Mouse (Mus musculus) kidney, embryonic 15.5 days (tissue): ENCODE measurements around the gene Cadm2. TPM values are rescaled to one million over a fixed set of nuclear protein-coding genes. Genes with fewer than 3 reads are reported as not detected.

Source experiments
- ATAC-seq: fragments of 200-750 bp; cut with Nextera tagmentation; replicated peaks from 2 replicates; pipeline ENCODE4 v1.8.0; 2017; ENCODE audit warnings: moderate TSS enrichment; ENCODE audit not compliant: low FRiP score
- H3K27ac ChIP-seq: fragments of 300-500 bp; sonication (generic); 2 replicates; pipeline ENCODE4 v1.5.1; 2015; ENCODE audit warnings: mild to moderate bottlenecking, inconsistent platforms
- H3K27me3 ChIP-seq: fragments of 300-500 bp; sonication (generic); 2 replicates; pipeline ENCODE4 v1.6.1; 2015; ENCODE audit warnings: inconsistent platforms
- H3K36me3 ChIP-seq: fragments of 300-500 bp; sonication (generic); 2 replicates; pipeline ENCODE4 v1.6.1; 2015; ENCODE audit warnings: inconsistent platforms
- H3K4me1 ChIP-seq: fragments of 300-500 bp; sonication (generic); 2 replicates; pipeline ENCODE4 v1.6.1; 2015; ENCODE audit warnings: inconsistent platforms
- H3K4me2 ChIP-seq: fragments of 300-500 bp; sonication (generic); 2 replicates; pipeline ENCODE4 v1.6.1; 2015; ENCODE audit warnings: moderate library complexity, mild to moderate bottlenecking, inconsistent platforms
- H3K4me3 ChIP-seq: fragments of 300-500 bp; sonication (generic); replicated peaks from 2 replicates; pipeline ENCODE4 v1.5.1; 2015; ENCODE audit warnings: mild to moderate bottlenecking, inconsistent platforms
- H3K9ac ChIP-seq: fragments of 300-500 bp; sonication (generic); 2 replicates; pipeline ENCODE4 v1.6.1; 2015; ENCODE audit warnings: mild to moderate bottlenecking, inconsistent platforms
- H3K9me3 ChIP-seq: fragments of 300-500 bp; sonication (generic); replicated peaks from 2 replicates; pipeline ENCODE4 v1.6.1; 2016; ENCODE audit warnings: inconsistent platforms
- WGBS: fragments of 180-500 bp; shearing (Covaris S2); methylation state at CpG from one replicate; pipeline ENCODE4 v1.1.7; 2015; ENCODE audit warnings: mixed read lengths; 5-methylcytosine and 5-hydroxymethylcytosine counted together
- polyA plus RNA-seq: library from polyadenylated mRNA; unstranded; fragments of >200 nt; fragmentation: Nextera tagmentation; extraction: Ambion mirVana; gene quantifications from 2 replicates; pipeline ENCODE4 v1.2.1, GENCODE M21; 2015

The Cadm2 gene
- polyA plus RNA-seq, 1 experiment from 2014 or later, result 0.26 TPM

GRCm38 (mm10) chr16:66986879-66987278 lies 633.8 kb downstream of the Cadm2 start:
- ATAC-seq, result no peak
- Histone ChIP-seq H3K4me2 (no peak overlapping the region), H3K36me3 (no peaks in the 10 kb centered on the region), H3K4me1 (no peaks in the 10 kb centered on the region), H3K9me3 (no peaks in the 10 kb centered on the region), H3K27me3 (no peaks in the 10 kb centered on the region), H3K4me3 (no peak overlapping the region), H3K27ac (no peak overlapping the region), H3K9ac (no peak overlapping the region)
- 73% methylated on average over 7 of the region's 7 CpGs for WGBS

- H3K4me3 ChIP-seq, result no peak overlapping the region
- WGBS, result 52% methylated on average over 3 of the region's 3 CpGs
- no peak for ATAC-seq
- no peak overlapping the region for H3K4me2 ChIP-seq
- H3K9me3 ChIP-seq, result no peaks in the 10 kb centered on the region
- H3K36me3 ChIP-seq, result no peaks in the 10 kb centered on the region
- no peak overlapping the region for H3K27ac ChIP-seq
- H3K9ac ChIP-seq, result no peak overlapping the region
- H3K4me1 ChIP-seq, result no peaks in the 10 kb centered on the region
- H3K27me3 ChIP-seq, result no peaks in the 10 kb centered on the region
Observed at GRCm38 (mm10) chr16:66970912-66971311, 649.8 kb downstream of the Cadm2 start.

- 79% methylated on average over 11 of the region's 11 CpGs for WGBS
- no peak for ATAC-seq
- Histone ChIP-seq H3K9me3 (no peaks in the 10 kb centered on the region), H3K4me3 (no peak overlapping the region), H3K4me1 (no peaks in the 10 kb centered on the region), H3K36me3 (no peaks in the 10 kb centered on the region), H3K9ac (no peak overlapping the region), H3K27me3 (no peaks in the 10 kb centered on the region), H3K4me2 (no peak overlapping the region), H3K27ac (no peak overlapping the region)
Observed at GRCm38 (mm10) chr16:66969520-66970144, 651.1 kb downstream of the Cadm2 start.

GRCm38 (mm10) chr16:66968336-66968735 lies 652.4 kb downstream of the Cadm2 start:
- Histone ChIP-seq H3K9me3 (no peaks in the 10 kb centered on the region), H3K27ac (no peak overlapping the region), H3K4me3 (no peak overlapping the region), H3K4me2 (no peak overlapping the region), H3K27me3 (no peaks in the 10 kb centered on the region), H3K9ac (no peak overlapping the region), H3K36me3 (no peaks in the 10 kb centered on the region), H3K4me1 (no peaks in the 10 kb centered on the region)
- WGBS, result 74% methylated on average over 5 of the region's 5 CpGs
- no peak for ATAC-seq

- no peak overlapping the region for H3K27ac ChIP-seq
- H3K4me2 ChIP-seq, result no peak overlapping the region
- no peaks in the 10 kb centered on the region for H3K9me3 ChIP-seq
Observed at GRCm38 (mm10) chr16:66967686-66968085, 653.0 kb downstream of the Cadm2 start.

GRCm38 (mm10) chr16:66959146-66959545 lies 661.6 kb downstream of the Cadm2 start:
- no peak overlapping the region for H3K4me3 ChIP-seq
- no peaks in the 10 kb centered on the region for H3K27me3 ChIP-seq
- H3K27ac ChIP-seq, result no peak overlapping the region
- no peak overlapping the region for H3K9ac ChIP-seq
- H3K36me3 ChIP-seq, result no peaks in the 10 kb centered on the region
- ATAC-seq, result no peak
- 72% methylated on average over 3 of the region's 3 CpGs for WGBS
- H3K9me3 ChIP-seq, result no peaks in the 10 kb centered on the region
- no peaks in the 10 kb centered on the region for H3K4me1 ChIP-seq
- H3K4me2 ChIP-seq, result no peak overlapping the region

More at GRCm38 (mm10) chr16:66967686-66968085, 653.0 kb downstream of the Cadm2 start:
- Histone ChIP-seq H3K9ac (no peak overlapping the region), H3K4me1 (no peaks in the 10 kb centered on the region), H3K36me3 (no peaks in the 10 kb centered on the region), H3K27me3 (no peaks in the 10 kb centered on the region), H3K4me3 (no peak overlapping the region)
- WGBS, result 77% methylated on average over 8 of the region's 8 CpGs
- ATAC-seq, result no peak

- H3K4me3 ChIP-seq, result no peak overlapping the region
- no peaks in the 10 kb centered on the region for H3K9me3 ChIP-seq
- 93% methylated on average over 2 of the region's 2 CpGs for WGBS
- no peaks in the 10 kb centered on the region for H3K36me3 ChIP-seq
- H3K27me3 ChIP-seq, result no peaks in the 10 kb centered on the region
- H3K4me1 ChIP-seq, result no peaks in the 10 kb centered on the region
- H3K4me2 ChIP-seq, result no peak overlapping the region
- ATAC-seq, result no peak
- H3K9ac ChIP-seq, result no peak overlapping the region
- no peak overlapping the region for H3K27ac ChIP-seq
Observed at GRCm38 (mm10) chr16:66955876-66956275, 664.8 kb downstream of the Cadm2 start.

- ATAC-seq, result no peak
- H3K4me3 ChIP-seq, result no peak overlapping the region
- no peak overlapping the region for H3K9ac ChIP-seq
- H3K27me3 ChIP-seq, result no peaks in the 10 kb centered on the region
- no peaks in the 10 kb centered on the region for H3K9me3 ChIP-seq
- no peaks in the 10 kb centered on the region for H3K36me3 ChIP-seq
- no peak overlapping the region for H3K27ac ChIP-seq
- no peak overlapping the region for H3K4me2 ChIP-seq
- no peaks in the 10 kb centered on the region for H3K4me1 ChIP-seq
- WGBS, result 88% methylated on average over 6 of the region's 6 CpGs
Observed at GRCm38 (mm10) chr16:66936332-66936731, 684.4 kb downstream of the Cadm2 start.

GRCm38 (mm10) chr16:66925517-66925916 lies 695.2 kb downstream of the Cadm2 start:
- Histone ChIP-seq H3K36me3 (no peaks in the 10 kb centered on the region), H3K4me1 (no peaks in the 10 kb centered on the region), H3K4me2 (no peak overlapping the region), H3K9ac (no peak overlapping the region), H3K27me3 (no peaks in the 10 kb centered on the region), H3K9me3 (no peaks in the 10 kb centered on the region), H3K27ac (no peak overlapping the region), H3K4me3 (no peak overlapping the region)
- 46% methylated on average over 1 of the region's 1 CpGs for WGBS
- no peak for ATAC-seq

GRCm38 (mm10) chr16:66922753-66923152 lies 698.0 kb downstream of the Cadm2 start:
- 84% methylated on average over 2 of the region's 2 CpGs for WGBS
- Histone ChIP-seq H3K9me3 (no peaks in the 10 kb centered on the region), H3K4me2 (no peak overlapping the region), H3K4me3 (no peak overlapping the region), H3K27me3 (no peaks in the 10 kb centered on the region), H3K4me1 (no peaks in the 10 kb centered on the region), H3K36me3 (no peaks in the 10 kb centered on the region), H3K9ac (no peak overlapping the region), H3K27ac (no peak overlapping the region)
- no peak for ATAC-seq

- WGBS, result 90% methylated on average over 1 of the region's 1 CpGs
- H3K4me2 ChIP-seq, result no peak overlapping the region
- ATAC-seq, result no peak
Observed at GRCm38 (mm10) chr16:66921414-66921915, 699.2 kb downstream of the Cadm2 start.

GRCm38 (mm10) chr16:66919889-66920402 lies 700.8 kb downstream of the Cadm2 start:
- Histone ChIP-seq H3K27me3 (no peaks in the 10 kb centered on the region), H3K4me2 (no peak overlapping the region), H3K4me3 (no peak overlapping the region), H3K4me1 (no peaks in the 10 kb centered on the region), H3K9me3 (no peaks in the 10 kb centered on the region), H3K27ac (no peak overlapping the region), H3K36me3 (no peaks in the 10 kb centered on the region), H3K9ac (no peak overlapping the region)
- WGBS, result 80% methylated on average over 12 of the region's 12 CpGs
- no peak for ATAC-seq

More at GRCm38 (mm10) chr16:66921414-66921915, 699.2 kb downstream of the Cadm2 start:
- Histone ChIP-seq H3K9ac (no peak overlapping the region), H3K36me3 (no peaks in the 10 kb centered on the region), H3K4me3 (no peak overlapping the region), H3K9me3 (no peaks in the 10 kb centered on the region), H3K27ac (no peak overlapping the region), H3K4me1 (no peaks in the 10 kb centered on the region), H3K27me3 (no peaks in the 10 kb centered on the region)

GRCm38 (mm10) chr16:66901801-66902200 lies 718.9 kb downstream of the Cadm2 start:
- Histone ChIP-seq H3K27ac (no peak overlapping the region), H3K4me1 (no peaks in the 10 kb centered on the region), H3K4me2 (no peak overlapping the region), H3K27me3 (no peaks in the 10 kb centered on the region), H3K9me3 (no peaks in the 10 kb centered on the region), H3K9ac (no peak overlapping the region), H3K36me3 (no peaks in the 10 kb centered on the region), H3K4me3 (no peak overlapping the region)
- no peak for ATAC-seq
- 90% methylated on average over 3 of the region's 3 CpGs for WGBS
